Mouse (Mus musculus) G1E (cell line): ENCODE measurements at regions not wholly inside any gene's neighbourhood (a gene's known extent, or its start where the extent isn't known, plus 50 kb on each side); places are given as distances from the start of the nearest gene placed in this dataset.

Experiments used
- CTCF ChIP-seq: IDR thresholded peaks from 2 replicates; pipeline ENCODE4 v1.5.1; 2012; ENCODE audit warnings: low read depth, low read length, inconsistent platforms, mixed read lengths
- GATA1 ChIP-seq: IDR thresholded peaks from 2 replicates; pipeline ENCODE4 v1.6.1; 2012; ENCODE audit warnings: borderline replicate concordance, low read length, inconsistent platforms, mixed read lengths
- POLR2AphosphoS5 ChIP-seq: IDR thresholded peaks from 2 replicates; pipeline ENCODE4 v1.6.1; 2012; ENCODE audit warnings: low read depth, low read length, inconsistent platforms; ENCODE audit not compliant: insufficient replicate concordance
- TAL1 ChIP-seq: conservative IDR thresholded peaks from 2 replicates; pipeline ENCODE4 v1.6.1; 2012; ENCODE audit warnings: low read depth, low read length, inconsistent platforms, mixed read lengths

- TF ChIP-seq CTCF (no peak), GATA1 (no peak), POLR2AphosphoS5 (no peak), TAL1 (no peak)
Observed at GRCm38 (mm10) chr14:76797518-76797917, 239.1 kb upstream of the Ccdc122 start.
